Mouse (Mus musculus): ENCODE measurements around the gene Fam214a. TPM values are rescaled to one million over a fixed set of nuclear protein-coding genes. Genes with fewer than 3 reads are reported as not detected.

The Fam214a gene
- polyA plus RNA-seq, 1 experiment from 2014 or later, result 14.8 TPM

GRCm38 (mm10) chr9:74915611-74916010, 37.1 kb upstream of the Fam214a start:
- DNase-seq (ENCODE audit: low spot score), result no peak
- Histone ChIP-seq H3K27ac (ENCODE audit: low read depth, low read length) (no peak overlapping the region), H3K4me1 (ENCODE audit: control insufficient read depth, insufficient read depth, low read length) (no peaks in the 10 kb centered on the region), H3K4me2 (ENCODE audit: low read depth) (no peak overlapping the region), H3K27me3 (ENCODE audit: control insufficient read depth, insufficient read depth, low read length) (no peaks in the 10 kb centered on the region), H3K9ac (ENCODE audit: low read length) (no peak overlapping the region), H3K36me3 (ENCODE audit: control insufficient read depth, insufficient read depth, low read length) (no peaks in the 10 kb centered on the region), H3K9me3 (ENCODE audit: control insufficient read depth, low read length) (no peaks in the 10 kb centered on the region), H3K4me3 (ENCODE audit: low read depth, low read length) (no peak overlapping the region)
- WGBS, result 92% methylated on average over 3 of the region's 3 CpGs
- no peak for ATAC-seq (ENCODE audit: insufficient read depth, low FRiP score, low TSS enrichment)

GRCm38 (mm10) chr9:74920450-74920849, 32.2 kb upstream of the Fam214a start:
- H3K36me3 ChIP-seq (ENCODE audit: control insufficient read depth, insufficient read depth, low read length), result no peaks in the 10 kb centered on the region
- no peak overlapping the region for H3K27ac ChIP-seq (ENCODE audit: low read depth, low read length)
- no peaks in the 10 kb centered on the region; the same call in 1 of the 2 replicates for H3K4me1 ChIP-seq (ENCODE audit: control insufficient read depth, insufficient read depth, low read length)
- H3K9me3 ChIP-seq (ENCODE audit: control insufficient read depth, low read length), result no peaks in the 10 kb centered on the region
- H3K4me2 ChIP-seq (ENCODE audit: low read depth), result no peak overlapping the region
- no peak overlapping the region for H3K4me3 ChIP-seq (ENCODE audit: low read depth, low read length)
- DNase-seq (ENCODE audit: low spot score), result no peak
- ATAC-seq (ENCODE audit: insufficient read depth, low FRiP score, low TSS enrichment), result no peak
- no peaks in the 10 kb centered on the region for H3K27me3 ChIP-seq (ENCODE audit: control insufficient read depth, insufficient read depth, low read length)
- 92% methylated on average over 12 of the region's 12 CpGs for WGBS
- no peak overlapping the region for H3K9ac ChIP-seq (ENCODE audit: low read length)

GRCm38 (mm10) chr9:74921422-74921821, 31.3 kb upstream of the Fam214a start:
- no peaks in the 10 kb centered on the region for H3K36me3 ChIP-seq (ENCODE audit: control insufficient read depth, insufficient read depth, low read length)
- H3K9ac ChIP-seq (ENCODE audit: low read length), result no peak overlapping the region
- no peak overlapping the region for H3K4me3 ChIP-seq (ENCODE audit: low read depth, low read length)
- no peaks in the 10 kb centered on the region for H3K27me3 ChIP-seq (ENCODE audit: control insufficient read depth, insufficient read depth, low read length)
- no peaks in the 10 kb centered on the region; the same call in 1 of the 2 replicates for H3K4me1 ChIP-seq (ENCODE audit: control insufficient read depth, insufficient read depth, low read length)
- H3K9me3 ChIP-seq (ENCODE audit: control insufficient read depth, low read length), result no peaks in the 10 kb centered on the region
- no peak overlapping the region for H3K4me2 ChIP-seq (ENCODE audit: low read depth)
- WGBS, result 60% methylated on average over 1 of the region's 1 CpGs
- H3K27ac ChIP-seq (ENCODE audit: low read depth, low read length), result no peak overlapping the region
- no peak for DNase-seq (ENCODE audit: low spot score)
- ATAC-seq (ENCODE audit: insufficient read depth, low FRiP score, low TSS enrichment), result no peak

- Histone ChIP-seq H3K9me3 (ENCODE audit: control insufficient read depth, low read length) (no peaks in the 10 kb centered on the region), H3K27ac (ENCODE audit: low read depth, low read length) (no peak overlapping the region), H3K9ac (ENCODE audit: low read length) (no peak overlapping the region), H3K36me3 (ENCODE audit: control insufficient read depth, insufficient read depth, low read length) (no peaks in the 10 kb centered on the region), H3K4me1 (ENCODE audit: control insufficient read depth, insufficient read depth, low read length) (no peaks in the 10 kb centered on the region; the same call in 1 of the 2 replicates), H3K4me2 (ENCODE audit: low read depth) (no peak overlapping the region), H3K27me3 (ENCODE audit: control insufficient read depth, insufficient read depth, low read length) (no peaks in the 10 kb centered on the region), H3K4me3 (ENCODE audit: low read depth, low read length) (no peak overlapping the region)
- ATAC-seq (ENCODE audit: insufficient read depth, low FRiP score, low TSS enrichment), result no peak
- DNase-seq (ENCODE audit: low spot score), result no peak
- WGBS, result 72% methylated on average over 3 of the region's 3 CpGs
Measured at GRCm38 (mm10) chr9:74922884-74923283, 29.8 kb upstream of the Fam214a start.

GRCm38 (mm10) chr9:74923291-74923977, 29.2 kb upstream of the Fam214a start:
- WGBS, result 86% methylated on average over 6 of the region's 6 CpGs
- DNase-seq (ENCODE audit: low spot score), result no peak

GRCm38 (mm10) chr9:74925220-74925769, 27.4 kb upstream of the Fam214a start:
- Histone ChIP-seq H3K9ac (ENCODE audit: low read length) (no peak overlapping the region), H3K27ac (ENCODE audit: low read depth, low read length) (no peak overlapping the region), H3K4me3 (ENCODE audit: low read depth, low read length) (no peak overlapping the region), H3K36me3 (ENCODE audit: control insufficient read depth, insufficient read depth, low read length) (no peaks in the 10 kb centered on the region), H3K4me2 (ENCODE audit: low read depth) (no peak overlapping the region), H3K9me3 (ENCODE audit: control insufficient read depth, low read length) (no peaks in the 10 kb centered on the region), H3K27me3 (ENCODE audit: control insufficient read depth, insufficient read depth, low read length) (no peaks in the 10 kb centered on the region), H3K4me1 (ENCODE audit: control insufficient read depth, insufficient read depth, low read length) (no peaks in the 10 kb centered on the region; the same call in 1 of the 2 replicates)
- ATAC-seq (ENCODE audit: insufficient read depth, low FRiP score, low TSS enrichment), result peak; percentile 41; the same call in 1 of the 2 replicates
- peak; percentile 49 for DNase-seq (ENCODE audit: low spot score)
- WGBS, result 51% methylated on average over 10 of the region's 10 CpGs

More at GRCm38 (mm10) chr9:74923291-74923977, 29.2 kb upstream of the Fam214a start:
- Histone ChIP-seq H3K4me3 (ENCODE audit: low read depth, low read length) (no peak overlapping the region), H3K27me3 (ENCODE audit: control insufficient read depth, insufficient read depth, low read length) (no peaks in the 10 kb centered on the region), H3K9ac (ENCODE audit: low read length) (no peak overlapping the region), H3K4me1 (ENCODE audit: control insufficient read depth, insufficient read depth, low read length) (no peaks in the 10 kb centered on the region; the same call in 1 of the 2 replicates), H3K36me3 (ENCODE audit: control insufficient read depth, insufficient read depth, low read length) (no peaks in the 10 kb centered on the region), H3K27ac (ENCODE audit: low read depth, low read length) (no peak overlapping the region), H3K9me3 (ENCODE audit: control insufficient read depth, low read length) (no peaks in the 10 kb centered on the region), H3K4me2 (ENCODE audit: low read depth) (no peak overlapping the region)
- ATAC-seq (ENCODE audit: insufficient read depth, low FRiP score, low TSS enrichment), result no peak

GRCm38 (mm10) chr9:74929981-74930423, 22.7 kb upstream of the Fam214a start:
- ATAC-seq (ENCODE audit: insufficient read depth, low FRiP score, low TSS enrichment), result no peak
- H3K4me2 ChIP-seq (ENCODE audit: low read depth), result no peak overlapping the region

GRCm38 (mm10) chr9:74930653-74931052, 22.0 kb upstream of the Fam214a start:
- DNase-seq (ENCODE audit: low spot score) (no peak), ATAC-seq (ENCODE audit: insufficient read depth, low FRiP score, low TSS enrichment) (no peak)
- no peaks in the 10 kb centered on the region for H3K27me3 ChIP-seq (ENCODE audit: control insufficient read depth, insufficient read depth, low read length)
- no peaks in the 10 kb centered on the region for H3K36me3 ChIP-seq (ENCODE audit: control insufficient read depth, insufficient read depth, low read length)
- WGBS, result 90% methylated on average over 5 of the region's 5 CpGs
- H3K4me2 ChIP-seq (ENCODE audit: low read depth), result no peak overlapping the region
- H3K27ac ChIP-seq (ENCODE audit: low read depth, low read length), result no peak overlapping the region
- no peak overlapping the region for H3K9ac ChIP-seq (ENCODE audit: low read length)
- no peak overlapping the region for H3K4me3 ChIP-seq (ENCODE audit: low read depth, low read length)
- no peaks in the 10 kb centered on the region for H3K9me3 ChIP-seq (ENCODE audit: control insufficient read depth, low read length)
- no peaks in the 10 kb centered on the region for H3K4me1 ChIP-seq (ENCODE audit: control insufficient read depth, insufficient read depth, low read length)

More at GRCm38 (mm10) chr9:74929981-74930423, 22.7 kb upstream of the Fam214a start:
- DNase-seq (ENCODE audit: low spot score), result no peak
- Histone ChIP-seq H3K27ac (ENCODE audit: low read depth, low read length) (no peak overlapping the region), H3K4me1 (ENCODE audit: control insufficient read depth, insufficient read depth, low read length) (no peaks in the 10 kb centered on the region), H3K4me3 (ENCODE audit: low read depth, low read length) (no peak overlapping the region), H3K9me3 (ENCODE audit: control insufficient read depth, low read length) (no peaks in the 10 kb centered on the region), H3K9ac (ENCODE audit: low read length) (no peak overlapping the region), H3K27me3 (ENCODE audit: control insufficient read depth, insufficient read depth, low read length) (no peaks in the 10 kb centered on the region), H3K36me3 (ENCODE audit: control insufficient read depth, insufficient read depth, low read length) (no peaks in the 10 kb centered on the region)
- WGBS, result 88% methylated on average over 4 of the region's 4 CpGs

GRCm38 (mm10) chr9:74935289-74935688, 17.4 kb upstream of the Fam214a start:
- WGBS, result 85% methylated on average over 3 of the region's 3 CpGs

More at GRCm38 (mm10) chr9:74935289-74935688, 17.4 kb upstream of the Fam214a start:
- Histone ChIP-seq H3K4me3 (ENCODE audit: low read depth, low read length) (no peak overlapping the region), H3K9ac (ENCODE audit: low read length) (no peak overlapping the region), H3K4me1 (ENCODE audit: control insufficient read depth, insufficient read depth, low read length) (no peaks in the 10 kb centered on the region), H3K4me2 (ENCODE audit: low read depth) (no peak overlapping the region), H3K36me3 (ENCODE audit: control insufficient read depth, insufficient read depth, low read length) (no peaks in the 10 kb centered on the region), H3K27ac (ENCODE audit: low read depth, low read length) (no peak overlapping the region), H3K27me3 (ENCODE audit: control insufficient read depth, insufficient read depth, low read length) (no peaks in the 10 kb centered on the region), H3K9me3 (ENCODE audit: control insufficient read depth, low read length) (no peaks in the 10 kb centered on the region)
- ATAC-seq (ENCODE audit: insufficient read depth, low FRiP score, low TSS enrichment) (no peak), DNase-seq (ENCODE audit: low spot score) (no peak)
